Mouse (Mus musculus) brain, adult 2 months (tissue): ENCODE measurements at regions not wholly inside any gene's neighbourhood (a gene's known extent, or its start where the extent isn't known, plus 50 kb on each side); places are given as distances from the start of the nearest gene placed in this dataset.
A peak's percentile ranks its signal among the peaks of the same experiment; 100 is the strongest.

Experiments used
- DNase-seq: peaks from one replicate; pipeline ENCODE4 v3.0.0; 2011; ENCODE audit warnings: low read depth, low spot score

DNA sequence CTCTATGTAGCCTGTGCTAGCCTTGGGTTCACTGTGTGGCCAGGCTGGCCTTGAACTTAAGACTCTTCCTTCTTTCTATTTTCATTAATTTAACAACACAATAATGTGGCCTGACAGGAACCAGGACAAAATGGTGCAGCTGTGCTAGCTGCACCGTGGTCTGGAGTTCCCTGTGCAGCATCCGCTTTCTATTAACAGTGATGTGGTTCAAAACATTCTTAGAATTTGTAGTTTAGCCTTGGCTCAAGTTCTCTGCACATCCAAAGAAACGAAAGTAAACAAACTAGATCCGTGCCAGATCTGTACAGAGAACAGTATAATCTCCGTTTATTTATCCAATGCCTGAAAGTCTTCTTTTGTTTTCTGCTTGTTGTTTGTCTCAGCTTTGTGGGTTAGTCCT is 88.5 kb downstream of the Irx1 start:
- DNase-seq = no peak

DNA sequence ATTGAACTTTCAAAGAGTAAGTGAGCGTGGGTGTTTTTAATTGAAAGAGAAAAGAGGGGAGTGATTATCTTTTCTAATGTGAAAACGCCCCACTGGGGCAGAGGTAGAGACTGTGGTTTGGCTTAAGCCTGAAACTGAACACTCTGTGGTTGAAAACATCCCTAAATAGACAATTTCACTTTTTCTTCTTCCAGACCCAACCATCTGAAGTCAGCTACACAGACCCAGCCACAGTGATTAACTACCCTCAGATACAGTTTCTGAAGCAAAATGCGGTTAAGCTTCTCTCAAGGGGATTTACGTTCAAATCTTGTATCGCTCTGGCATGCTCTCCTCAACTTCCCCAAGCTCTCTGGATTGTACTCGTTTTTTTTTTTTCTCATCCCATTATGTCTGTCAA is 94.8 kb downstream of the Irx1 start:
- DNase-seq = no peak

DNA sequence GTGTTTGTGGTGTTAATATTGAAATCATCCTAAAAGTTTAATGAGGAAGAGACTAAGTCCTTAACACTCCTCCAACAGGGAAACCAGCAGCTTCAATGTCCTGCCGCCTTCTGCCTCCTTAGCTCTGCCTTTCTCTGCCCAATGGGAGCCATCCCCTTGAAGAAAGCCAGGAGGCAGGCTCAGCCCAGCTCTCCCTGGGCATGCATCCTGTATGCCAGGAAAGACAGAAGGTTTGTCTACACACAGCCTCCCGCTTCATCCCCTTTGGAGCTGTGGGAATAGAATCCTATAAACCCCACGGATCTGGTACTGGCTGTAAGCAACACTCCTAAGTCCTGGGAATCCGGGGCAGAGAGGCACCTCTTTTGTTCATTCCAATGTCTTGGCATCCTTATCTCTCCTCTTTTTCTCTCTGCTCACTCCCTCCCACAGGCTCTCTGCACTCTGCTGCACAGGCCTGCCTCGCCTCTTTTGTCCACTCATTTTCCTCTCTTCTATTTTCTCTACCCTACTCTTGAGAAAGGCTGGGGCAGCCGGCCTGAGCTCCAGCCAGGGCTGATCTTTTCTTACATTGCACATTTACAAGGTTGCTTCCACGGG is 110.0 kb downstream of the Irx1 start:
- peak; percentile 33 for DNase-seq

- no peak for DNase-seq
These were observed 159.2 kb downstream of the Irx1 start for GRCm38 (mm10) chr13:71804032-71804958.

- no peak for DNase-seq
These were observed 165.2 kb downstream of the Irx1 start for GRCm38 (mm10) chr13:71798288-71798687.

DNA sequence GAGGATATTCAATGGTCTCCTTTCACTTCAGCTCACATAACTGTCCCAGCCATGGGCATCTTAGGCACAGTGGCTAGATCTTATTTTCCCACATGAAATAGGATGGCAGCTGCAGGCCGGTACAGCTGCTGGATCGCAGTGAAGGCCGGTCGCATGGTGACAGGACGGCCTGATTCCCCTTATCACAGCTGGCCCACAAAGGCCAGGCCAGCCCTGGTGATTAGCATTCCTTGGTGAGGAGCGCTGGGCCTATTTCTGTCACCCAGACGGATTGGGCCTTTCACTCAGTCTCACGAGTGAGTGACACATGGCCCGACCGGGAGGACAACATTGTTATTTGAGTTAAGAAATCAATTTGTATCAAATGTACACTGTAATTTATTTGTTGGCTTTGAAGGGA is 178.8 kb downstream of the Irx1 start:
- no peak for DNase-seq

DNA sequence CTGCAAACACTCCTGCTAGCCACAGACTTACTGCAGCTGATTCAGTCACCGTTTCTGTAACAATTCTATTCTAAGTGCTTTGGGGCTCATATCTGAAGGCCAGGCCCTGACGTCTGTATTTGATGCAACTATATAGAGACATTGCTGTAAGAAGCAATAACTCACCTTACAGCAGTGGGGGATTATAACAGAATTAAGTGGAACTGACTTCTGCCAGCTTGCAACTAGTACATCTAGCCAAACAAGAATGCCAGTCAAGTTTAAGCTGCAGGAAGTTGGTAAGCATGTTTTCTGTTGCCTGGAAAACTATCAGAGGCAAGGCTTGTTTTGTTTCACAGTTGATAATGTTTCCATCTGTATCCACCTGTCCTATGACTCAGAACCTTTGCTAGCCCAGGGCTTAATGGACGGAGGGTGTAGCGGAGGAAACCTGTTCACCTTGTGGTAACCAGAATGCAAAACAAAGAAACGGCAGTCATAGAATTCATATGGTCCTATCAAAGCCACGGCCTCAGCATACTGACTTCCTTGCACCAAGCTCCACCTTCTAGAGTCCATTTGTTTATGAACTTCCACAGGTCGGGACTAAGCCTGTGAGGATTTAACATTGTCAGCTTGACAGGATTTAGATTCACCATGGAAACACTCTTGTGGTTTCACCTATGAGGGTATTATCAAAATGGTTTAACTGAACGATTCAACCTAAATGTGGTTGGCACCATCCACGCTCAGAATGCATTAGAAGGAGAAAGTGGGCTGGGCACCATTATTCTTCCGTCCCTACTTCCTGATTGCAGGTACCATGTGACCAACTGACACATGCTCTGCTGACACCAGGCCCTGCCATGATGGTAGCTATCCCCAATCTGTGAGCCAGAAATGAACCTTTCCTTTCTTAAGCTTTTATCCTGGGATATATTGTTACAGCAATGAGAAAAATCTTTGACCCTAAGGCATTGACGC is 216.2 kb downstream of the Irx1 start:
- no peak for DNase-seq

DNA sequence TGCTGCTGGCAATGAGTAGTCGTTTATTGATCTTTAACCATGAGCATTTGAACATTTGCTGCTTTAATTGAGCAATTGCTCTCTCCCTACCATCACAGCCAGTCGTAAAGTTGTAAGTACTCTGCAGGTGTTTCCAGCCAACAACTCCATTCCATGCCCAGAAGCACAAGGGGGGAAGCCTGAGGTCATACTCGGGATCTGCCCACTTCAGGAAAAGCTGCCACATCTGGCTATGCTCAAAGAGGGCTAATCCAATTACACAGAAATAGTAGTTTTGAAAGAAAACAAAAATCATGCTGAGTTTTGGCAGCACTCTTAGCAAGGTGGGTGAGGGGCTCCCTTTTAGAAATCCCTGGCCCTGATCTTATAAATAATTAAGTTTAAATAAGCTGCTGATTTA is 217.0 kb downstream of the Irx1 start:
- DNase-seq = no peak

- DNase-seq = no peak
These were observed 226.6 kb downstream of the Irx1 start for GRCm38 (mm10) chr13:71736821-71737345.

- DNase-seq = no peak
These were observed 229.3 kb downstream of the Irx1 start for GRCm38 (mm10) chr13:71734261-71734660.

- DNase-seq = no peak
These were observed 230.2 kb downstream of the Irx1 start for GRCm38 (mm10) chr13:71733360-71733759.

DNA sequence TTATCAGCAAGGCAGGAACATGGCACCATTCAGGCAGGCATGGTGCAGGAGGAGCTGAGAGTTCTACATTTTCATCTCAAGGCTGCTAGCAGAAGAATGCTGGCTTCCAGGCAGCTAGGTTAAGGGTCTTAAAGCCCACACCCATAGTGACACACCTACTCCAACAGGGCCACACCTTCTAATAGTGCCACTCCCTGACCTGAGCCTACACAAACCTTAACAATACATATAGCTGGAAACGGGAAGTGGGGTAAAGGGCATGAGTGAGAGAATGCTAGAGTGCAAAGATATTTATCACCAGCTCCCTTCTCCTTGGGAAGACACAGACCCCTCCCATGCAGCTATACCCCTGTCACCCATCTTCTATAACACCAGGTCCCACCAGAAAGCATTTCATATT is 230.6 kb downstream of the Irx1 start:
- DNase-seq = no peak

DNA sequence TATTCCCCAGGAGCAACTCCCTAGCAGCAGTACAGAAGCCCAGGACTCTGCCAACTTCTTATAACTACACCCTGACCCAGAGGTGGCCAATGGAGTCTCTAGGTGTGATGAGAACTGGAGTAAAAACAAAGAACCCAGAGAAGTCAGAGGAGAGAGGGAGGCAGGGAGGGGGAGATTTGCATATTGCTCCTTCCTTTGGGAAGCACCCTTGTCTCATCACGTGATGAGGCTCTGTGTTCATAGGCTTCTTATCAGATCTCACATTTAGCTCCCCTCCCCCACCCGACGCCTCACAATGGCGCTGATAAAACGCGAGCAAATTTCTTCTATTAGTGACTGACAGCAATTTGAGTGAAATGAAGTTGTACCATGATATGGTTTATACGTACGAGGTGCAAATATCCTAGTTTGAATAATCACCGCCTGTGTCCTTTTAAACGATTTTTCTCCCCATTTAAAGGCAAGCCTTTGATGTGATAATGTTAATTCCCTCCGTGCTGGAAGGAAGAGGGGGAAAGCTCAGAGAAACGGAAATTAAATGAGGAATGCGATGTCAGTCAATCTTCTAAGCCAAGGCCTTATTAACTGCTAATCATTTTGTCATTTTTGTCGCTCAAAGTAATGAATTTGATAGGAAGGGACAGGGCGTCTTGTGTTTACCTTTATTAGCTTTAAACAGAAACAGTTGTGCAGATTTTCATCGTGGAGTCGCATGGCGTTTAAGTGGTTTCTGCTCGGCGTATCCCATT is 273.3 kb downstream of the Irx1 start:
- no peak for DNase-seq

DNA sequence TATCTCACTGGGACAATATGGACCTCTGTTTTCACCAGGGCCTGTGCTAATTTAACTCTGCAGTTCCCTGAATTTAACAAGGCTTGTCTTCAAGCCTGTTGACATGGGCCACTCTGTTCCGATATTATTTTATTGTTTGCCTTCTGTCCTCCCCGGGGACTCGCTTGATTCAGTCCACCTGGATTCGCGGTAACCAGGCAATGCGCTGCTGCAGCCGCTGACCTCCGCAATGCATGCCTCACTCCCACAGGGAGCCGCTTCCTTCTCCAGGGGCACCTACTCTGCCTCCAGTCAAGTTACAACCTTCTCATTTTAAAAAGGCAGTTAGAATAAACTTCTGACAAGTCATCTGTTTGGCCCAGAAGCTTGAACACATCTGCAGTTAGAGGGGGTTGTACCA is 274.3 kb downstream of the Irx1 start:
- DNase-seq = no peak

- no peak for DNase-seq
These were observed 287.4 kb downstream of the Irx1 start for GRCm38 (mm10) chr13:71676081-71676624.

DNA sequence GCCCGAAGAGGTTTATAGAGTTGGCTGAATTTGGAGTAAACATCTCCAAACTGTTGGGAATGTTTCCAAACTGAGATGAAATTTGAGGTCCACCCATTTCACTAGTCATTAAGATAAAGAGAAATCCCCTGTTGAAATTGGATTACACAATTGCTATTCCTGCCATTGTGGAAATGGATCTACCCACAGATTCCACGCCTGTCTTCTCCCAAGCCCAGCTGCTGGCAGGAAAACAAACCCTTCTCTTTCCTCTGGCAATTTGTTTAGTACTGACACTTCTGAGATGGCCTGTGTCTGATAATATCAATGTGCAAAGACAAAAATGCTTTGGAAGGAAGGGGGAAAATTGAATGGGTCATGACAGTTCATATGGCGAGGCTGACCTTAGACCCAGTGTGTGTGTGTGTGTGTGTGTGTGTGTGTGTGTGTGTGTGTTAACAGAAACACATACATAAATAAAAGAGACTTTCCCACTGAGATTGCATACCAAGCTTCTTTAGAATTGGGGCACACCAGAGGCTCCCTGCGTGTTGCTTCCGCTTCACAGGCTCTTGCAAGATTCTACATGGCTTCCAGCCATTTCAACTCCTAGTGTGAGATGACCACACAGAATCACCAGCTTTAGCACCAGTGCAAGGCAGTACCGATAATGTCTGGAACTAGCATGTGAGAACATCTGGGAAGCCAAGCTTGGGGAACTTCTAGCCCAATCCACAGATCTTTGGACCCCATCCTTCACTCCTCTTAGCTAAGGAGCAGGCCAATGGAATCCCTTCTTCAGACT is 293.4 kb downstream of the Irx1 start:
- no peak for DNase-seq

DNA sequence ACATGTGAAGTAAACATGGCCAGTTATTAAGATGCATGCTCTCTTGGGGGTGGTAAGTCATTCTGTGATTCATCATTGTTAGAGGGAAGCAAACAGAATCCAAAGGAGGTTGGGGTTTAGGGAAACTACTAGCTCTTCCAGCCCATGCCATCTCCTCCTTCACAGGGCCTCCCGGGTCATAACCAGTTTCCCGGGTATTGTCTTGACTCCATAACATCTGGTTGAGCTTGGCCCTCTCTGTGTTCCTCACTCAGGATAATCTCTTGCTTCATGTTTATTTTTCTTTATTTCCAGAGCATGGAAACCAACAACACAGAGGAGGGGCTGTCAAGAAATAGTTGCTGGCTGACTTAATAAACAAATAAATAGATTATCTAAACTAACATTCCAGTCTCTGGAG is 295.3 kb downstream of the Irx1 start:
- DNase-seq = no peak

DNA sequence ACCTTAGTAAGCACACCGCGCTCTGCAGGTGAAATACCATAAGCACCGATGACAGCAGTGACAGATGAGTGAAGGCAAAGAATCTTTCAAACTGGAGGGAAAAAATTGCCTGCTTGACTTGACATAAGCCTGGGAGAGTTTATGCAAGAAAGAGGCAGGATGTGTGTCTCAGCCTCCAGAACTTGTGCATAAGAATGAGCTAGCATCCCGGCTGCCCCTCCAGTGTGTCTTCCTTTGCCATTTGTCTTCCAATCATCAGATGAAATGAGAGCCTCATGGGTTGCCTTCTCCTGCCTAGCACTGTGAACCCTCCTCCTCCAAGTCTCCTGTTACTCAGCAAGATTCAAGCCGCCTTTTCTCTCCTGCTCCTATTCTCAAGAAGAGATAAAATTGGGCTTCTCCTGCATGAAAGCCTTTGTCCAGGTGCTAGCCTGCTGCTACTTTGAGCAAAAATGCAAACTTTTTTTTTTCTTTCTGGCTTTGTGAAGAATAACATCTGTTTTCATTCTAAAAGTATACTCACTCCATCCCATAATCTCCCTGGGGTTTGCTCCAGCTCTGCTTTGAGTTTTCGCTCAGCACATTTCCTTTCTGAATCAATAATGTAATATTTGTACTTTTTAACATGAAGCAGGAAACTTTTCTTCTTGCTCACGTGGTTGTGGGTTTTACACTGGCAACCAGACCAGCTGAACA is 298.2 kb downstream of the Irx1 start:
- peak; percentile 24 for DNase-seq

DNA sequence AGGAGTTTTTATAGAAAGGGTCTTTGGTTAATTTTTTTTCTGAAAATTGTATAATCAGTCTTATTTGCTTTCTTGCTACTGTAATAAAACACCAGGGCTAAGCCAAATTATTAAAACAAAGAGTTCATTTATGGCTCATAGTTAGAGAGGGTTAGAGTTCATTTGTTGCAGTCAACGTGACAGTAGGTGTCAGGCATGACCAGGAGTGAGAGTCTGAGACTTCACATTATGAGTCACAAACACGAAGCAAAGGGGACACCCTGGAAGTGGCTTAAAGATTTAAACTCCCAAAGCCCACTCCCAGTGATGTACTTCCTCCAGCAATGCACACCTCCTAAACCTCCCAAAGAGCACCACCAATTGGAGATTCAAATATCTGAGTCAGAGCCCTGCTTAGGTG is 305.6 kb downstream of the Irx1 start:
- no peak for DNase-seq
